Mouse (Mus musculus) retina, postnatal 7 days (tissue): ENCODE measurements around the gene Foxj1.

Experiments used
- DNase-seq: peaks from one replicate; pipeline ENCODE4 v3.0.0-alpha.2; 2012; ENCODE audit warnings: low read depth, low spot score

Gene Foxj1

DNA sequence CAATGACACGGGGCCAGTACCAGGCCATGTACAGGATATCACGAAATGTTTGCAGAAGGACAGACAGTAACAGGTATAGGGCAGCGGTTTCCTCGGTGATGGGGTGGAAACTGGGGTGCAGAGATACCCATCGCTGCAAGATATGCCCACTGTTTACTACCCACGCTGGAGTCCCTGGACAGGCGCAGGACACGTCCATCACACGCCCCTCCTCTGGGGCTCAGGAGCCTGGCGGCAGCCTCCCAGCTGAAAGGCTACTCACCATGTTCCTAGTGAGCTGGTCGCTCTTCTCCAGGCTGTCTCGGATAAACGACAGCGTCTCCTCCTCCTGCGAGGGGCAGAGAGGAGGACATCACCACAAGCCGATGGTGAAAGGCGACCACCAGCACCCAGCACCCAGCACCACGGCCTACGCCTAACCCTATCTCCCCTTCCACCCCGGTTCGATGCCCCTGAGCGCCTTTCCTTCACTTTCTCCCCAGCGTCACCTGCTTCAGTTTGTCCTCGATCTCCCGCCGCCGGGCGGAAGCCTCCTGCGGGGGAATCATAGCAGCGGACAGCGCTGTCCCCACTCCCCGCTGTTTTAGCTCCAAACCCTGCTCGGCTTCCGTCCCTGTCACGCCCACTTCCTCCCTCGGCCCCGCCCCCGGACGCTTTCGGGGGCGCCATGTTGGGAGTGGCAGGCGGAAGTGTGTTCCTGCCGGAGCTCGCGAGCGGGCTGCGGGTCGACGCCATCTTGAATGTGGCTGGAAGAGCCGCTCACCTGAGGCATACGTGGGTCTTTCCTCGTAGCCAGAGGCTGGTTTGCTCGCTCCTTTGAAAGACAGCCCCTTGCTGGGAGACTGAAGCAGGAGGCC lies 28.8 kb downstream of the Foxj1 start:
- peak; percentile 91 for DNase-seq

- no peak for DNase-seq
Observed at GRCm38 (mm10) chr11:116305423-116305822, 29.8 kb downstream of the Foxj1 start.

DNA sequence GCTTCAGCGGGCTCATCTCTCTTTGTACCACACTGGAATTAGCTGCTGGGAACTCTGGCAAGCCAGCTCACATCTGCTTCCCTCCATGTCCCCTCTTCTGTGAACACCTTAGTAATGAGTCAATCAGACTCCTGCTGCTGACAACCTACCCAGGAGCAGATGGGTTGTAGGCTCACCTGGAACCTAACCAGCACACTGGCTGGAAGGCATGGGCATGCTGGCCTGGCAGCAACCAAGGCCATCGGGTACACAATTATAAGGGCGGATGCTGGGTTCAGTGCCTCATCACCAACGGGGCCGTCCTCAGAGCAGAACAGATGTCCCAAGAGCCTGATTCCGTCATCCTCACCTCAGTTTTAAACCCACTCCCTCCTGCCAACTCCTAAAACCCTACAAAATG lies 36.6 kb downstream of the Foxj1 start:
- no peak for DNase-seq

GRCm38 (mm10) chr11:116298221-116298620 lies 37.0 kb downstream of the Foxj1 start:
- DNase-seq, result no peak

GRCm38 (mm10) chr11:116297017-116297416 lies 38.2 kb downstream of the Foxj1 start:
- no peak for DNase-seq

- no peak for DNase-seq
Observed at GRCm38 (mm10) chr11:116296191-116296734, 38.9 kb downstream of the Foxj1 start.

- peak; percentile 76 for DNase-seq
Observed at GRCm38 (mm10) chr11:116294319-116294718, 40.9 kb downstream of the Foxj1 start.

GRCm38 (mm10) chr11:116293538-116294137 lies 41.6 kb downstream of the Foxj1 start:
- no peak for DNase-seq

GRCm38 (mm10) chr11:116292401-116292800 lies 42.8 kb downstream of the Foxj1 start:
- DNase-seq, result no peak

DNA sequence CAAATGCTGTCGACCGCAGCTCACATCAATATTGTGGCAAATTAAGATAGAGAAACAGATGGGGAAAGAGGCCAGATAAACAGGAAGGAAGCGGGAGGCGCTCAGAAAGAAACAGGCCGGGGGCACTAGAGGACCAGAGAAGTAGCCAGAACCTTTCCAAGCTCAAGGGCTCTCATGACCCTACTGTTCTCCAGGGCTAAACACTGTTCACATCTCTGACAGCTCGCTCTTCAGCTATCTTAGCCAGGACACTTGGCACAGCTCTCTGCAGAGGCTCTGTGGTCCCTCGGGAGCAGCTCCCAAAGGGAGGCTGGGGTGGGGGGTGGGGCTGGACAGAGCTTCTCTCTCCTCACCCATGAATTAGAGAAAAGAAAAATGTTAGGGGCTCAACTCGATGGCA lies 44.6 kb downstream of the Foxj1 start:
- no peak for DNase-seq

- DNase-seq, result no peak
Observed at GRCm38 (mm10) chr11:116287351-116287750, 47.8 kb downstream of the Foxj1 start.

- DNase-seq, result no peak
Observed at GRCm38 (mm10) chr11:116285770-116286191, 49.4 kb downstream of the Foxj1 start.

GRCm38 (mm10) chr11:116283982-116284381 lies 51.2 kb downstream of the Foxj1 start:
- DNase-seq, result no peak

- DNase-seq, result no peak
Observed at GRCm38 (mm10) chr11:116282912-116283521, 52.2 kb downstream of the Foxj1 start.

- no peak for DNase-seq
Observed at GRCm38 (mm10) chr11:116282089-116282488, 53.1 kb downstream of the Foxj1 start.

- no peak for DNase-seq
Observed at GRCm38 (mm10) chr11:116281671-116282070, 53.5 kb downstream of the Foxj1 start.

- no peak for DNase-seq
Observed at GRCm38 (mm10) chr11:116280751-116281663, 54.2 kb downstream of the Foxj1 start, which contains the start of gene Galr2. Gene Galr2, plus strand, starts transcription at chr11:116280939.
